Mouse (Mus musculus) midbrain, embryonic 14.5 days (tissue): Measurements from ENCODE around the gene Grip2. TPM values are rescaled to one million over a fixed set of nuclear protein-coding genes. Genes with fewer than 3 reads are reported as not detected.

ENCODE experiments used
- ATAC-seq: fragments of 200-750 bp; cut with Nextera tagmentation; 2 replicates; pipeline ENCODE4 v1.8.0; 2017; ENCODE audit warnings: moderate number of reproducible peaks, moderate library complexity; ENCODE audit not compliant: low FRiP score, low TSS enrichment
- DNase-seq: peaks from one replicate; pipeline ENCODE4 v3.0.0-alpha.2; 2015
- H3K27ac ChIP-seq: fragments of 300-500 bp; sonication (generic); replicated peaks from 2 replicates; pipeline ENCODE4 v1.5.1; 2014; ENCODE audit warnings: mild to moderate bottlenecking, low read depth, low read length, moderate library complexity
- H3K27me3 ChIP-seq: fragments of 300-500 bp; sonication (generic); 2 replicates; pipeline ENCODE4 v1.6.1; 2014; ENCODE audit warnings: low read length, control low read depth, mixed read lengths; ENCODE audit not compliant: control insufficient read depth, insufficient read depth
- H3K36me3 ChIP-seq: fragments of 300-500 bp; sonication (generic); 2 replicates; pipeline ENCODE4 v1.6.1; 2014; ENCODE audit warnings: low read length, control low read depth; ENCODE audit not compliant: control insufficient read depth, insufficient read depth
- H3K4me1 ChIP-seq: fragments of 300-500 bp; sonication (generic); 2 replicates; pipeline ENCODE4 v1.6.1; 2014; ENCODE audit warnings: mild to moderate bottlenecking, antibody characterized with exemption, low read length, control low read depth; ENCODE audit not compliant: control insufficient read depth, insufficient read depth
- H3K4me2 ChIP-seq: fragments of 300-500 bp; sonication (generic); 2 replicates; pipeline ENCODE4 v1.6.1; 2014; ENCODE audit warnings: mild to moderate bottlenecking, low read length, moderate library complexity
- H3K4me3 ChIP-seq: fragments of 300-500 bp; sonication (generic); replicated peaks from 2 replicates; pipeline ENCODE4 v1.5.1; 2014; ENCODE audit warnings: low read depth, low read length
- H3K9ac ChIP-seq: fragments of 300-500 bp; sonication (generic); replicated peaks from 2 replicates; pipeline ENCODE4 v1.6.1; 2014; ENCODE audit warnings: mild to moderate bottlenecking, low read length, moderate library complexity
- H3K9me3 ChIP-seq: fragments of 300-500 bp; sonication (generic); 2 replicates; pipeline ENCODE4 v1.6.1; 2016; ENCODE audit warnings: low read length, control low read depth, mixed read lengths; ENCODE audit not compliant: control insufficient read depth
- WGBS: fragments of 180-500 bp; shearing (Covaris S2); extraction: QIAGEN DNeasy Blood & Tissue Kit; methylation state at CpG from one replicate; pipeline ENCODE4 v1.1.7; 2014; 5-methylcytosine and 5-hydroxymethylcytosine counted together
- polyA plus RNA-seq: library from polyadenylated mRNA; unstranded; fragments of >200 nt; fragmentation: Nextera tagmentation; extraction: Ambion mirVana; gene quantifications from 2 replicates; pipeline ENCODE4 v1.2.1, GENCODE M21; 2014

Grip2 gene
- polyA plus RNA-seq, 1 experiment from 2014 or later, result 7.5 TPM

GRCm38 (mm10) chr6:91736471-91736870 lies 90.6 kb downstream of the Grip2 start:
- H3K36me3 ChIP-seq, result peaks cover 85% of the 10 kb centered on the region
- H3K27ac ChIP-seq, result no peak overlapping the region
- H3K4me3 ChIP-seq, result no peak overlapping the region
- H3K4me2 ChIP-seq, result no peak overlapping the region
- no peak overlapping the region for H3K9ac ChIP-seq
- no peaks in the 10 kb centered on the region for H3K27me3 ChIP-seq
- WGBS, result 70% methylated on average over 5 of the region's 5 CpGs
- no peaks in the 10 kb centered on the region for H3K4me1 ChIP-seq
- DNase-seq (no peak), ATAC-seq (no peak)
- H3K9me3 ChIP-seq, result no peaks in the 10 kb centered on the region

DNA sequence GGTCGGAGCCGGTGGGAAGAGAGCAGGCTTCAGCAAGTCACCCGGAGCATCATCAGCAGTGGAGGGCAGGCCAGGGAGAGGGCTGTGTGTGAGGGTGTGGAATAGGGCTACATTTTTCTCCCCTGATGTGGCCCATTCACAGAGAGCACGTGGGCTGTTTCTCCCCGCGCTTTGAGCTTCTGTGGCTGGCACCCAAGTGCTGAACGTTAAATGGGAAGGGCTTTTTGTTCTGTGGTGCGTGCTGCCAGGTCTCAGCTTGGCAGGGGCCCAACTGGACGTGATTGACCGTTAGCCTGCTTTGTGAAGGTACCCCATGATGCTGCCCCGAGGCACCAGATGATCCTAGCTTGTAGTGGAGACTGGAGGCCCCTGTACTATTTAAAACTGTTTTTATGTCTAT lies 94.9 kb downstream of the Grip2 start:
- Histone ChIP-seq H3K9ac (no peak overlapping the region), H3K4me2 (no peak overlapping the region), H3K27ac (0 out of 2 replicates have a peak overlapping the region, but pooled peaks have one; percentile 22), H3K27me3 (no peaks in the 10 kb centered on the region), H3K36me3 (peaks cover 70% of the 10 kb centered on the region), H3K4me3 (no peak overlapping the region), H3K4me1 (peaks cover 25% of the 10 kb centered on the region), H3K9me3 (no peaks in the 10 kb centered on the region)
- ATAC-seq (no peak), DNase-seq (peak; percentile 78)
- WGBS, result 70% methylated on average over 11 of the region's 11 CpGs

DNA sequence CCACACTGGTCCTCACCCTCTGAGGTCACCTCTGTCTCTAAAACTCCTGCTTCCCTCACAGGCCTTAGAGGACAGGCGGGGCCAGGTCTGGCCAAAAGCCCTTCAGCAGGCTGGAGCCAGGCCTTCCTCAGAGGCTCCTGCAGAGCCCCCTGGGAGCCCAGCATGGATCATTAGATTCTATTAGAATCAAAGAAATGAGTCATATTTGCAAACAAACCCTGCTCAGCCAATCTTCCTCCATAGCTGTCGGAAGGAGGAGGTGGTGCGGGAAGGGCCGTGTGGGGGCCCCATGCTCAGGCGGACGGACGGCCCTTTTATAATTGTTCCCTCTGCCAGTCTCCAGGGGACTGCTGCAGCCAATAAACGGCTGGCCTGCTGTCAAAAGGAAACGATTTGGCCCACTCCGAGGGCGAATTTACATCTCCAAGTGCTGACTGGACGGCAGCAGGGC lies 97.3 kb downstream of the Grip2 start:
- peak overlapping the region; percentile 78 for H3K27ac ChIP-seq
- no peaks in the 10 kb centered on the region for H3K27me3 ChIP-seq
- peaks cover 25% of the 10 kb centered on the region for H3K4me1 ChIP-seq
- no peaks in the 10 kb centered on the region for H3K9me3 ChIP-seq
- peak overlapping the region; percentile 21; the same call in 1 of the 2 replicates for H3K4me2 ChIP-seq
- H3K9ac ChIP-seq, result 0 out of 2 replicates have a peak overlapping the region, but pooled peaks have one; percentile 29
- peak; percentile 73; the same call in 1 of the 2 replicates for ATAC-seq
- peak; percentile 80 for DNase-seq
- H3K36me3 ChIP-seq, result peaks cover 69% of the 10 kb centered on the region
- 2% methylated on average over 12 of the region's 12 CpGs for WGBS
- H3K4me3 ChIP-seq, result no peak overlapping the region

DNA sequence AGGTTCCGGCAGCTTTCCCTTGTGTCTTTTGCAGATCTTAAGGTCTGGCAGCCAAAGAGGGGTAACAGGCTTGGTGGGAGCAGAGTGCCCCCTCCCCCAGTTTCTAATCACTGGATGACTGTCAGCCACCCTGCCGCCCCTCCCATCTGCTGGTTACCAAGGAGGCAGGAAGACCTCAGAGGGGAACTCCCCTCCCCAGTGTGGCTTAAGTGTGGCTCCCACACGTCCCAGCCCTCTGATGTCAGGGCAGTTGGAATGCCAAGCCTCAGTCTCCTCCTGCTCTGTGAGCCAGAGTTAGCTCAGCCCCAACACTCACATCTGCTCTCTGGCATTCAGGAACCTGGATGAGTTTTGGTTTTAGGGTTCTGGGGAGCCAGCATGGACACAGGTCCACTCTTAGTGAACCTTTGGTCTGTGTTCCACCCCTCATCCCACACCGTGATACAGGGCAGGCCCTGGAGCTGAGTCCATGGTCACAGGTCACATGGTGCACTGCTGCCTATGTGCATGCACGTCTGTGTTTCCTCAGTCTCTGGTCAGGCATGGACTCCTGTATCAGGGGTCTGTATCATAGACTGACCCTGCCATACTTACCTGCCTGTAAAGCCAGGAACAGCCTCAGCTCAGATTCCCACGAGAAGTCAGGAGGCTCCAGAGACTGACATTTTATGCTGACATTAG lies 98.0 kb downstream of the Grip2 start:
- no peak overlapping the region for H3K4me3 ChIP-seq
- H3K4me1 ChIP-seq, result peaks cover 25% of the 10 kb centered on the region
- H3K36me3 ChIP-seq, result peaks cover 75% of the 10 kb centered on the region
- ATAC-seq, result peak; percentile 19; the same call in 1 of the 2 replicates
- H3K27ac ChIP-seq, result peak overlapping the region; percentile 78
- 22% methylated on average over 6 of the region's 6 CpGs for WGBS
- DNase-seq, result peak; percentile 37
- H3K27me3 ChIP-seq, result no peaks in the 10 kb centered on the region
- H3K9ac ChIP-seq, result peak overlapping the region; percentile 29; the same call in 1 of the 2 replicates
- H3K9me3 ChIP-seq, result no peaks in the 10 kb centered on the region
- peak overlapping the region; percentile 21; the same call in 1 of the 2 replicates for H3K4me2 ChIP-seq

- Histone ChIP-seq H3K9ac (no peak overlapping the region), H3K36me3 (peaks cover 76% of the 10 kb centered on the region)
Observed at GRCm38 (mm10) chr6:91727361-91727760, 99.7 kb downstream of the Grip2 start.

GRCm38 (mm10) chr6:91721215-91721701 lies 105.8 kb downstream of the Grip2 start:
- H3K27ac ChIP-seq, result peak overlapping the region; percentile 72
- 25% methylated on average over 12 of the region's 12 CpGs for WGBS
- H3K9ac ChIP-seq, result no peak overlapping the region; the same call in 1 of the 2 replicates
- H3K9me3 ChIP-seq, result no peaks in the 10 kb centered on the region
- H3K4me3 ChIP-seq, result no peak overlapping the region
- no peak overlapping the region for H3K4me2 ChIP-seq
- peaks cover 44% of the 10 kb centered on the region for H3K36me3 ChIP-seq
- H3K27me3 ChIP-seq, result no peaks in the 10 kb centered on the region
- DNase-seq (no peak), ATAC-seq (no peak)
- H3K4me1 ChIP-seq, result peaks cover 41% of the 10 kb centered on the region

More at GRCm38 (mm10) chr6:91727361-91727760, 99.7 kb downstream of the Grip2 start:
- ATAC-seq (no peak), DNase-seq (no peak)
- peaks cover 25% of the 10 kb centered on the region for H3K4me1 ChIP-seq
- no peak overlapping the region for H3K4me2 ChIP-seq
- no peak overlapping the region for H3K27ac ChIP-seq
- H3K9me3 ChIP-seq, result no peaks in the 10 kb centered on the region
- whole genome bisulfite sequencing, result 90% methylated on average over 1 of the region's 1 CpGs
- no peak overlapping the region for H3K4me3 ChIP-seq
- no peaks in the 10 kb centered on the region for H3K27me3 ChIP-seq

DNA sequence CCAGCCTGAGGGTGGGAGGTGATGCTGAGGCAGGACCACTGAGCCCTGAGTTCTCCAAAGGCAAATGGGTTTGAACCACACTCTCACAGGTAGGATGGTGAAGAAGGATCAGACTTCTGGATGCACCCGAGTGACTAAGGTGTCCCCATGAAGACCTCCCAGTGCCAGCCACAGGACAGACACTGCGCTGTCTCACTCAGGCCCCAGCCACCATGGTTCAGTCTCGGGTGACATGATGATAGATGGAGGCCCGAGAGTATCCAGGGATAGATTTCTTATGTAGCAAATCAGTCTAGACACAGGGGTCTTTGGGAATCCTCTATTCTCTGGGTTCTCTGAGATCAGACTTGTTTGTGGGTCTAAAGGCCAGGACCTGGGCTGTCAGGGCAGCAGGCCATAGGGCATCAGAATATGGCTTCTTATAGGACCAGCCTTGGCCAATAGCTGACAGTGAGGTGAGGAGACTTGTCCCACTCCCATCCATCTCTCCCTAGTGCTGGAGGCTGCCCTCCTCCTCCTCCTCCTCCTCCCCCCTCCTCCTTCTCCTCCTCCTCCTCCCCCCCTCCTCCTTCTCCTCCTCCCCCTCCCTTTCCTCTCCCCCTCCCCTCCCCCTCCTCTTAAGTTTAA lies 106.3 kb downstream of the Grip2 start:
- Histone ChIP-seq H3K36me3 (peaks cover 39% of the 10 kb centered on the region), H3K4me2 (peak overlapping the region; percentile 40), H3K4me3 (no peak overlapping the region), H3K27ac (peak overlapping the region; percentile 92), H3K9me3 (no peaks in the 10 kb centered on the region), H3K4me1 (peaks cover 41% of the 10 kb centered on the region), H3K9ac (no peak overlapping the region; the same call in 1 of the 2 replicates), H3K27me3 (no peaks in the 10 kb centered on the region)
- 50% methylated on average over 4 of the region's 4 CpGs for WGBS
- DNase-seq (no peak), ATAC-seq (peak; percentile 22)

DNA sequence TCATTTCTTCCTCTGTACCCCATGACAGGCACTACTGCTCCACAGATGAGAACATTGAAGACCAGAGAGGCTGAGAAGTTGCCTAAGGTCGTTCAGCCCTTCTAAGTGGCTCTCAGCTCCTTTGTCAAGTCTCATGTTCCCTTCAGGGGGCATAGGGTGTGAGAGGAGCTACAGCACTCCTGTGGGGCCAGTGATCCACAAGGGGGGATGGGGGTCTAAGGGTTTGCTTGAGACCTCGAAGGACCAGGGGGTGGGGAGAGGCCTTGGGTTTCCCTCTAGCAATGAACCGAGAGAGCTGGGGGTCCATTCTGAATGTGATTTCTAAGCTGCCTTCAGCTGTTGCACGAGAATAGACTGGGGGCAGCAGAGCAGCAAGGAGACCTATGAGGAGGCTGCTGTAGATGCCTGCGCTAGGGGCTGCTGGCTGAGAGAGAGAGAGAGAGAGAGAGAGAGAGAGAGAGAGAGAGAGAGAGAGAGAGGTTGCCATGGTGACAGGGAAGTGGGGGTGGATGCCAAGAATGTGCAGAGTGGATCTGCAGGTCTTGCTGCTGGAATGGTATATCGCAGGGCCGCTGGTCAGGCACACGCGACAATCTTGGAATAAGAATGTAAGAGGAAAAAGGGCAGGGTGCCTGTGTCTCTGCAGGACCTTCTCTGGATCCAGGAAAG lies 107.1 kb downstream of the Grip2 start:
- peak overlapping the region; percentile 92 for H3K27ac ChIP-seq
- 2% methylated on average over 9 of the region's 9 CpGs for WGBS
- peak overlapping the region; percentile 40 for H3K4me2 ChIP-seq
- H3K27me3 ChIP-seq, result no peaks in the 10 kb centered on the region
- H3K9me3 ChIP-seq, result no peaks in the 10 kb centered on the region
- H3K4me1 ChIP-seq, result peaks cover 41% of the 10 kb centered on the region
- DNase-seq, result peak; percentile 87
- no peak overlapping the region for H3K4me3 ChIP-seq
- peak overlapping the region; percentile 39; the same call in 1 of the 2 replicates for H3K9ac ChIP-seq
- H3K36me3 ChIP-seq, result peaks cover 32% of the 10 kb centered on the region
- peak; percentile 73 for ATAC-seq
